Mouse (Mus musculus) heart, embryonic 14.5 days (tissue): ENCODE results near the gene Fhod1. TPM values are rescaled to one million over a fixed set of nuclear protein-coding genes. Genes with fewer than 3 reads are reported as not detected.

Source experiments
- ATAC-seq: fragments of 200-750 bp; cut with Nextera tagmentation; 2 replicates; pipeline ENCODE4 v1.8.0; 2017; ENCODE audit warnings: low read depth, moderate TSS enrichment; ENCODE audit not compliant: insufficient number of reproducible peaks, insufficient read depth, low FRiP score
- H3K27ac ChIP-seq, 2 experiments: fragments of 200-500 bp in 1 of 2; fragments of 300-500 bp in 1 of 2; sonication (generic) in 1 of 2; replicated peaks in 1 of 2; 2 replicates each; pipeline ENCODE4 v1.5.1; 2012 to 2014; ENCODE audit warnings: low read depth in 2 of 2, low read length in 2 of 2, control low read depth in 1 of 2, mild to moderate bottlenecking in 1 of 2, mixed read lengths in 1 of 2; ENCODE audit not compliant: control insufficient read depth in 1 of 2, insufficient read depth in 1 of 2
- H3K27me3 ChIP-seq: fragments of 300-500 bp; sonication (generic); 2 replicates; pipeline ENCODE4 v1.6.1; 2014; ENCODE audit warnings: mild to moderate bottlenecking, low read length, control low read depth; ENCODE audit not compliant: control insufficient read depth, insufficient read depth
- H3K36me3 ChIP-seq: fragments of 300-500 bp; sonication (generic); 2 replicates; pipeline ENCODE4 v1.6.1; 2014; ENCODE audit warnings: mild to moderate bottlenecking, control low read depth, low read length, mixed read lengths; ENCODE audit not compliant: control insufficient read depth, insufficient read depth
- H3K4me1 ChIP-seq, 2 experiments: fragments of 200-500 bp in 1 of 2; fragments of 300-500 bp in 1 of 2; sonication (generic) in 1 of 2; 2 replicates each; pipeline ENCODE4 v1.6.1; 2012 to 2014; ENCODE audit warnings: low read length in 2 of 2, control low read depth in 1 of 2, mixed read lengths in 1 of 2; ENCODE audit not compliant: control insufficient read depth in 2 of 2, insufficient read depth in 2 of 2
- H3K4me2 ChIP-seq: fragments of 300-500 bp; sonication (generic); 2 replicates; pipeline ENCODE4 v1.6.1; 2014; ENCODE audit warnings: mild to moderate bottlenecking, low read length
- H3K4me3 ChIP-seq, 2 experiments: fragments of 200-500 bp in 1 of 2; fragments of 300-500 bp in 1 of 2; sonication (generic) in 1 of 2; 2 replicates each; pipeline ENCODE4 v1.5.1; 2012 to 2014; ENCODE audit warnings: low read length in 2 of 2, mild to moderate bottlenecking in 2 of 2, control low read depth in 1 of 2, low read depth in 1 of 2, moderate library complexity in 1 of 2; ENCODE audit not compliant: control insufficient read depth in 1 of 2, insufficient read depth in 1 of 2
- H3K9ac ChIP-seq: fragments of 300-500 bp; sonication (generic); 2 replicates; pipeline ENCODE4 v1.6.1; 2014; ENCODE audit warnings: mild to moderate bottlenecking, low read length
- H3K9me3 ChIP-seq: fragments of 300-500 bp; sonication (generic); 2 replicates; pipeline ENCODE4 v1.6.1; 2016; ENCODE audit warnings: low read length, control low read depth; ENCODE audit not compliant: control insufficient read depth
- WGBS: fragments of 180-500 bp; shearing (Covaris S2); extraction: QIAGEN DNeasy Blood & Tissue Kit; methylation state at CpG from one replicate; pipeline ENCODE4 v1.1.7; 2014; 5-methylcytosine and 5-hydroxymethylcytosine counted together
- polyA plus RNA-seq: library from polyadenylated mRNA; unstranded; fragments of >200 nt; fragmentation: Nextera tagmentation; extraction: Ambion mirVana; gene quantifications from 2 replicates; pipeline ENCODE4 v1.2.1, GENCODE M21; 2014

Fhod1 gene
- polyA plus RNA-seq, 1 experiment from 2014 or later: 2.2 TPM

GRCm38 (mm10) chr8:105306146-105306691, 41.5 kb downstream of the Fhod1 start:
- Histone ChIP-seq H3K9ac (peak overlapping the region; percentile 74), H3K4me2 (peak overlapping the region; percentile 83), H3K27me3 (no peaks in the 10 kb centered on the region), H3K9me3 (no peaks in the 10 kb centered on the region), H3K36me3 (peaks cover 69% of the 10 kb centered on the region), H3K4me3 (peak overlapping the region; percentile 38 to 46), H3K27ac (peak overlapping the region in 1 of 2 experiments; percentile 66; a peak in 2 of 4 replicates), H3K4me1 (peaks cover 23 to 31% of the 10 kb centered on the region in 2 experiments)
- ATAC-seq: no peak
- WGBS: 46% methylated on average over 5 of the region's 5 CpGs

- H3K4me2 ChIP-seq: peak within 1 kb of the TSS; percentile 83
- 5% methylated on average over 29 of the region's 30 CpGs for WGBS
- H3K27me3 ChIP-seq: no peaks in the 10 kb centered on the region
- peak within 1 kb of the TSS; percentile 53 to 66 for H3K27ac ChIP-seq
- peak within 1 kb of the TSS; percentile 74 for H3K9ac ChIP-seq
- no peaks in the 10 kb centered on the region for H3K9me3 ChIP-seq
- H3K4me3 ChIP-seq: peak within 1 kb of the TSS; percentile 38 to 46
- ATAC-seq: peak; percentile 41
- peaks cover 75% of the 10 kb centered on the region for H3K36me3 ChIP-seq
- peaks cover 23 to 31% of the 10 kb centered on the region in 2 experiments for H3K4me1 ChIP-seq
Observed at GRCm38 (mm10) chr8:105305211-105306145, 42.3 kb downstream of the Fhod1 start, which contains the start of gene Elmo3. Gene Elmo3 (plus strand): TSS chr8:105305601.

GRCm38 (mm10) chr8:105304325-105305210, 43.2 kb downstream of the Fhod1 start:
- Histone ChIP-seq H3K4me2 (no peak overlapping the region), H3K4me3 (no peak overlapping the region), H3K36me3 (peaks cover 78% of the 10 kb centered on the region), H3K27me3 (no peaks in the 10 kb centered on the region), H3K4me1 (peaks cover 23 to 31% of the 10 kb centered on the region in 2 experiments), H3K9me3 (no peaks in the 10 kb centered on the region), H3K27ac (peak overlapping the region in 1 of 2 experiments; percentile 39; a peak in 3 of 4 replicates), H3K9ac (peak overlapping the region; percentile 74)
- peak; percentile 11; the same call in 1 of the 2 replicates for ATAC-seq
- 41% methylated on average over 9 of the region's 9 CpGs for WGBS

GRCm38 (mm10) chr8:105303874-105304273, 43.9 kb downstream of the Fhod1 start:
- H3K9me3 ChIP-seq: no peaks in the 10 kb centered on the region
- no peak for ATAC-seq
- no peak overlapping the region for H3K4me3 ChIP-seq
- 51% methylated on average over 9 of the region's 9 CpGs for WGBS
- H3K27ac ChIP-seq: peak overlapping the region; percentile 30 to 39; a peak in 3 of 4 replicates
- peaks cover 24 to 34% of the 10 kb centered on the region in 2 experiments for H3K4me1 ChIP-seq
- H3K4me2 ChIP-seq: no peak overlapping the region
- H3K36me3 ChIP-seq: peaks cover 76% of the 10 kb centered on the region
- no peak overlapping the region for H3K9ac ChIP-seq
- no peaks in the 10 kb centered on the region for H3K27me3 ChIP-seq

- 73% methylated on average over 8 of the region's 8 CpGs for WGBS
- ATAC-seq: no peak
- H3K9ac ChIP-seq: no peak overlapping the region
- H3K4me2 ChIP-seq: no peak overlapping the region
- H3K27me3 ChIP-seq: no peaks in the 10 kb centered on the region
- peaks cover 75% of the 10 kb centered on the region for H3K36me3 ChIP-seq
- H3K4me1 ChIP-seq: peaks cover 29 to 38% of the 10 kb centered on the region in 2 experiments
- no peaks in the 10 kb centered on the region for H3K9me3 ChIP-seq
- H3K4me3 ChIP-seq: no peak overlapping the region
- peak overlapping the region in 1 of 2 experiments; percentile 30; a peak in 1 of 4 replicates for H3K27ac ChIP-seq
Observed at GRCm38 (mm10) chr8:105303396-105303795, 44.4 kb downstream of the Fhod1 start.

GRCm38 (mm10) chr8:105299962-105300361, 47.8 kb downstream of the Fhod1 start:
- 93% methylated on average over 8 of the region's 8 CpGs for WGBS
- peaks cover 57% of the 10 kb centered on the region for H3K36me3 ChIP-seq
- no peak overlapping the region for H3K4me3 ChIP-seq
- no peak overlapping the region for H3K27ac ChIP-seq
- no peak overlapping the region for H3K9ac ChIP-seq
- no peaks in the 10 kb centered on the region for H3K9me3 ChIP-seq
- no peak overlapping the region for H3K4me2 ChIP-seq
- peaks cover 21 to 33% of the 10 kb centered on the region in 2 experiments for H3K4me1 ChIP-seq
- ATAC-seq: no peak
- no peaks in the 10 kb centered on the region for H3K27me3 ChIP-seq
